Mouse (Mus musculus) gastrocnemius, postnatal 10 days (tissue): ENCODE results near the gene Upf3a. TPM values are rescaled to one million over a fixed set of nuclear protein-coding genes. Genes with fewer than 3 reads are reported as not detected.
"Not testable (repeated sequence)": the region's sequence is repeated elsewhere in the genome, so short reads cannot be mapped to it uniquely, and the experiment has no call there.

Experiments
- DNase-seq: peaks from one replicate; pipeline ENCODE4 v3.0.0; 2021; ENCODE audit warnings: mixed read lengths
- long read RNA-seq, 2 experiments: library from polyadenylated mRNA; stranded (forward); transcript quantifications; one replicate each; pipeline ENCODE4 v2.0.0; 2021
- total RNA-seq, 2 experiments: library from RNA; stranded (reverse); gene quantifications; 2 replicates each; pipeline ENCODE4 v1.2.3; 2021

Gene Upf3a
- 10 to 100 TPM; 14.8 to 17.4 TPM for total RNA-seq
- long read RNA-seq, experiment 1, transcript Upf3a-201 (9 exons, 2,057 nt): major isoform, 25 of 29 reads
- long read RNA-seq, experiment 1, partial matches to known transcripts: 0 of 29 reads
- long read RNA-seq, experiment 1, other reads (novel, unspliced or antisense): 4 of 29 reads
- long read RNA-seq, experiment 2, transcript Upf3a-201 (9 exons, 2,057 nt): major isoform, 21 of 25 reads
- long read RNA-seq, experiment 2, partial matches to known transcripts: 2 of 25 reads
- long read RNA-seq, experiment 2, other reads (novel, unspliced or antisense): 1 of 25 reads

DNA sequence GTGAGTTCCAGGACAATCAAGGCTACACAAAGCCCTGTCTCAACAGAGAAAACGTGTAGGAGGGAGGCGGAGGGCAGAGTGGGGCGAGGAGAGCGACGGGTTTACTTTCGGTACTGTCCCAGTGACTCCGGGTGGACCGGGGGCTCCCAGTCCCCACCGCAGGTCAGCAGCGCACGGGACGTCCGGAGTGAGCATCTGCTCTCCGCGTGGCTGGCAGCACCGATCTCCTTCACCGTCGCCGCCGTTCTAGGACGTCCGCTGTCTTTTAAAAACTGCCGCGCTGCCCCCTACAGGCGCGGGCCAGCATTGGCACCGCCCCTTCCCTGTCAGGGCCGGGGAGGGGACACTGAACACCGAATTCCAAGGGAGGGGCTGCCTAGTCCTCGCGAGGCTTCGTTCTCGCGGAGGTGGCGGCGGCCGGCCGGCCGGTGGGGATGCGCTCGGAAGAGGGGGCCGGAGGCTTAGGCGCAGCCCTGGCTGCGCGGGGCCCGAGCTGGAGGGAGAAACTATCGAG, at the start of gene Upf3a:
TSS of gene Upf3a (plus strand) at position 366 of the 514 bp plus-strand sequence.
- DNase-seq: peak; percentile 89

DNA sequence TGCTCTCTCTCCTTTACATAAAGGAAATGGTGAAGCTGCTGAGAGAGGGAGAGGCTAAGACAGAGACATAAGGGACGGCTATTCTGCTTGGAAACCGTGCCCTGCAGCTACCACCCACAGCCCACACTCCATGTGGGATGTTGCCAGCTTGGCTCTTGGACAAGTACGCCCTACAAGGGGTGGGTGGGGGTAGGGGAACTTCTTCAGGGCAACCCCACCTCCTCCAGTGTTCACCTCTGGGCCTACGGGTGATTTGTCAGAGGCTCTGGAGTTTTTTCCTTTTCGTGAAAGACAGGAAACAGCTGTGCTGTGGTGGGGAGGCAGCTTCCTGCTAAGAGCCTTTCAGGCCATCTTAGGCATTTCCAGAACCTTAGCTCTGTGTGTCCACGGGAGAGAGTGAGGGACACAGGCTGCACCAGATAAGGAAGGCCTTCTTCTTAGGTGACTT, 45.1 kb upstream of the Upf3a start:
- no peak for DNase-seq

DNA sequence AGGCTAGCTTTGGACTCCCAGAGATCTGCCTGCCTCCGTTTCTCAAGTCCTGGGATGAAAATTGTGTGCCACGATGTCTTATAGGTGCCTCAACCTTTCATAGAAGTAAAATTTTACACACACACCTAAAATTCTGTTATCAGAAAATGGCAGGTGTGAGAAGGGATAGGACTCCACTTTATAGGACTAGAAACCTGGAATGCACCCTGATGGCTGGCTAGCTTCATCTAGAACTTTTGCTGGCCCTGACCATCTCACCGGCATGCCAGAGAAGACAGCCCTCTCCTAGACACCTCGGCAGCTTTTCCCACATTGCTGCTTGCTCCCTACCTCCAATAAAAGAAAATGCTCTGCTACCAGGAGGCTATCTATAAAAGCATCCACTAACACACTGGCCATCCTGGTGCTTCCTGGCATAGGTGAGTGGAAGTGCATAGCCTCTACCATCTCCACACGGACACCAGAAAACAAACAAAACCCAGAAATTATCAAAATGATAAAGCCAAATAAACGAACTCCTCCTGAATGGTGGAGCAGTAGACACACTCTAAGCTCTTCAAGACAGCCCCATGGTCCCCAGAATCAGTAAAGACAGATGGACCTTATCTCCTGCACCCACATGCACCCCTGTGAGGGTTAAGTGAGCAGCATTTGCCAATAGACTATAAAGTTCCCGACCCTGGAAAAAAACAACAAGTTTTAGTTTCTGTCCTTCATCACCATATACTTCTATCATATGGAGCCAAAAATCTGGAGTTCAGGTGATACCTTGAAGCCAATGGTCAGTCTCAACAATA, 44.4 kb upstream of the Upf3a start:
- DNase-seq: no peak

DNA sequence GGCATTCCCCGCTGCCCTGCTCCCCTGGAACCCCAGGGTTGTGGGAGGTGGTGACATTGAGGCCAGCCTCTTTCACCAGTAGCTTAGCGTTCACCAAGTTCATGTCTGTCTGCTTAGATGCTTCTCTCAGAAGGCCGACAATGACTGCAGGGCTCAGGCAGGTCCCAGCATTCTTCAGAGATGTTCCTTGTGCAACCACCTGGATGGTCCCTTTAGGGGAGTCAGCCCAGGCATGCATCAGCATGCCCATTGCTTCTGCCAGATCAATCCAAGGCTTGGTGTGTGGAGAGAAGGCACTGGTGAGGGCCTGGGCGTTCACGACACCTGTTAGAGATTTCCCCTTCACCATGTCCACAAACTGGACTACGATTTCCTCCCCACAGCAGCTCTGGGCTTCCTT, 39.2 kb upstream of the Upf3a start:
- DNase-seq: not testable (repeated sequence)

DNA sequence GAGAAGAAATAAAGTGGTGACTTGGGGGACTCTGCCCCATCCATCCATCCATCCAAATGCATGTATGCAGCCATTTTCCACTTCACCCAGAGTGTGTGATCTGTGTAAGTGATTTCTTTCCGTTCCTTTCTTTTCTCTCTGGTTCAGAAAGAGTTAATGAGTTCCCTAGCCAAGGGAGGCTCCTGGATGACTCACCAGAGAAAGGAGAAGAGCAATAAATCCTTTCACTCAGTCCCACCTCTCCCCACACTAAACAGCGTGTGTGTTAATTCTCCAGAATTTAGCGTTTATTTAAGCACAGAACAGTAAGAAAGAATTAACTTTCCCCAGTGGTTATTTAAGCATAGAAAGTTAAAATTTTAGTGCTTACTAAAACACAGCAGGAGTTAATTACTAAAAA, 37.8 kb upstream of the Upf3a start:
- DNase-seq: no peak

DNA sequence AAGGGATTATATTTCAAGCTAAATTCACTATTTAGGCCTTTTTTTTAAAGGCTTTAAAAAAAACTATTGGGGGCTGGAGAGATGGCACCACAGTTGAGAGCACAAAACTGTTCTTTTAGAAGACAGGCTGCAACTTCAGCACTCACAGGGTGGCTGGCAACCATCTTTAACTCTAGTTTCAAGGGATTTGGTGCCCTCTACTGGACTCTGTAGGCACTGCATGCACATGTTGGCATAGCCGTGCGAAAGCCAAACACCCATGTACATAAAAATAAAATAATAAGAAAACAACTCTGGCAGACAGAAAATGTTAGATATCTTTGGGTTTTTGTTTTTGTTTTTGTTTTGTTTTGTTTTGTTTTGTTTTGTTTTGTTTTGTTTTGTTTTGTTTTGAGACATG, 31.7 kb upstream of the Upf3a start:
- DNase-seq: peak; percentile 91

DNA sequence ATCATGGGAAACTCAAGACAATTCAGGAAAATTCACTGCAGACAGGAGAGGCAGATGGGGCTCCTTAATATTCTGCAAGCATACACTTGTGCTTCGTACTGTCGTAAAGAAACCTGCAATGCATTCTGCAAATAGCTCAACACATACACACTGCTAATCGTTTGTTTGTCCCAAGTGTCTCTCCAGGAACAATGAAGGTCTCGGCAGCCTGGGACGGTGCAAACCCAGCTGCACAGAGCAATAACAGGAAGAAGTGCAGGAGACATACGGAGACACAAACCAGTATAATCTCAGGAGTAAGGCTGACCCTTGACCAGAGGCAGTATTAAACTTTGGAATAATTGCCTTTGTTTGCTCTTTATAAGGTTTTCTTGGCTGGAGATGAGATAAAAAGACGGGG, 28.9 kb upstream of the Upf3a start:
- DNase-seq: no peak

DNA sequence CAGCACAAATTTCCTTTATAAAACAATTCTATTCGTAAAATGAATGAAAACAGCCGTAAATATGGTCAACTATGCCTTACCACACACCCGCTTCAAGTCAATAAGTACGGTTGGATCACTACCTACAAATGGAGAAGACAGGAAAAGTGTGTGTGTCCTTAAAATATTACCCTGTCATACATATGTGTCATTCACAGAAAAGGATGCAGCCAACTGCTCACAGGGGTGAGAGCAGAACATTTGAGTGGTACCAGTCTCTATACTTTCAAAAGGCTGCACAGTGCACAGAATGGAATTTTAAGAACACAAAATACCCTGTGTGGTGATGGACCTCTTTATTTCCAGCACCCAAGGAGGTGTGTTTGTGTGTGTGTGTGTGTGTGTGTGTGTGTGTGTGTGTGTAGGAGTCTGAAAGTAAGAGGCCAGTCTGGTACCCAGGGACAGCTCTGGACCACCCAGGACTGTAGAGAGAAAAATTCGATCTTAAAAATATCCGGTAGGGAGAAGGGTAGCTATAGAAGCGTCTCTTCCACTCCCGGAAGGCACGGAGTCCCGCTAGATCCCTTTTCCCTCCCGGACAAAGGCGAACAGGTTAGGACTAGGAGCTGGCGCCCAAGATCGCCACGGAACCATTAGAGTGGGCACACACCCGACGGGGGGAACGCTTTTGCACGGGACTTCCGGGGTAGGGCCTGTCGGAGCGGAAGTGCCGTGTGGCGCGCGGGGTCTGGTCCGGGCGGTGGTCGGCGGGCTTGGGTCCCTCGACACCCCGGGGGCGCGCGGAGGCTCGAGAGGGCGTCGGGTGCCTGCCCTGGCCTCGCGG, 28.2 kb upstream of the Upf3a start, which contains the start of gene Cdc16:
TSS of gene Cdc16 (plus strand) at position 695 of the 823 bp plus-strand sequence.
- DNase-seq: peak; percentile 90

DNA sequence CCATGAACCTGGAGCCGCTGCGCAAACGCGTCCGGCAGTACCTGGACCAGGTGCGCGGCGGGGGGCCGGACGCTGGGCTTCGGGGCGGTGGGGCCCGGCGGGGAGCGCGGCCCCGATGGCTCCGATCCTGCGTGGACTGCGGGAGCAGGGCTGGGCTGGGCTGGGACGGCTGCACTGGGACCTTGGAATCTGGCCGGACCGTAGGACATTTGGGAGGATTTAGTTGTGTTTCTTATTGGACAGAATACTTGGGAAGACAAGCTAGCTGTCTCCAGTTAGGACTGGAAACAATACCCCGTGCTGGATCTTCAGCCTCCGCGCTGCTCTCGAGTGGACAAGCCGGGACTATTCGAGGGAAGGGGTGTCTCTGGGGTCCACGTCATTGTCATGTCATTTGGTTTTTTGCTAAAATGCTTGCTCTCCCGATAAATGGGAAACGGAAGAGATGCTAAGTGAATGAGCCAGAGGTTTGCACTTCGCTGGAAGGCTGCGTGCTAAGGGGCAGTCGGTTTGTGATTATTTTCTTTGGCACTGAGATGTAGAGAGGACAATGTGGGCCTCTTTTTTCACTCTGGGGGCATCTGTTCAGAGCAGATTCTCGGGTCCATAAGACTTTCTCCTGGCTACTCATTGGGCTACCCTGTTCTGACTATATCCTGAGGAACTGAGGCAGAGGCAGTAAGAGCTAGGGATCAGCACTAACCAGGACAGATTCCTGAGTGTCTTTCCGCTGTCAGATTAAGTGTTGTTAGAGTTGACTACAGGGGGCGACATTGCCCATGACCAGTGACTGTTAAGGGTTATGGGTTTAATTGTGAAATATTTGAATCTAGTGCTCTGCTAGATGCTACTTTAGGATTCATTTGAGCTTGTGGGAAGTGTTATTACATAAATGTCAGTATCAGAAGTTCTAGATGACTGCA, 27.3 kb upstream of the Upf3a start:
- peak; percentile 24 for DNase-seq

DNA sequence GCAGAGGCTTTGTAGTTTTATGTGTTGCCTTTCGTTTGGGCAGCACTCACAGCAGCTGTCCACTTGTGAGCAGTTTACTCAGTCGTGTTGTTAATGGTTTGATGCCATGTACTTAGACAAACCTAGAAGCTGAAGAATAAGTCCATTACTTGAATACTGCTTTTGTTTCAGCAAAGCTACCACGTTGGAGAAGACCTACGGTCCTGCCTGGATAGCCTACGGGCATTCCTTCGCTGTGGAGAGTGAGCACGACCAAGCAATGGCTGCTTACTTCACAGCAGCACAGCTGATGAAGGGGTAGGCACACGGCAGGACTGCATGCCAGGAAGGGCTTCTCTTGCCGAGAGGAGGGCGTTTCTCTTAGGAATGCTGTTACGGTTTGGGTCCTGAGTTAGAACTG, 16.2 kb upstream of the Upf3a start:
- no peak for DNase-seq

DNA sequence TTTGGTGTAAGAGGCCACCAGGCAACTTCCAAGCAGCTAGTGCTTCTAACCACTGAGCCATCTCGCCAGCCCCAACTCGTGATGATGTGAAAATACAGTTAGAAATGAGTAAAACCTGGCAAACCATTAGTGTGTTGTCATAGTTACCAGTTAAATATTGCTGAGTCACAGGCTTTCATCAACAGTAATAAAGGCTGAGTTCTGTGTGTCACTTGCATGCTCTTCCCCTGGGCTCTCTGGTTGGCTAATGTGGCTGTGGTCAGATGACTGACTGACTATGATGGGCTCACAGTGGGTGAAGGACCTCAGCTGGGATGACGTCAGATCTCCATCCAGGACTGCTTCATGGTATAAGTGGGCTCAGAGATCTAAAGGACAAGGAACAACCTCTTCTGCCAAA, 4.9 kb upstream of the Upf3a start:
- no peak for DNase-seq

DNA sequence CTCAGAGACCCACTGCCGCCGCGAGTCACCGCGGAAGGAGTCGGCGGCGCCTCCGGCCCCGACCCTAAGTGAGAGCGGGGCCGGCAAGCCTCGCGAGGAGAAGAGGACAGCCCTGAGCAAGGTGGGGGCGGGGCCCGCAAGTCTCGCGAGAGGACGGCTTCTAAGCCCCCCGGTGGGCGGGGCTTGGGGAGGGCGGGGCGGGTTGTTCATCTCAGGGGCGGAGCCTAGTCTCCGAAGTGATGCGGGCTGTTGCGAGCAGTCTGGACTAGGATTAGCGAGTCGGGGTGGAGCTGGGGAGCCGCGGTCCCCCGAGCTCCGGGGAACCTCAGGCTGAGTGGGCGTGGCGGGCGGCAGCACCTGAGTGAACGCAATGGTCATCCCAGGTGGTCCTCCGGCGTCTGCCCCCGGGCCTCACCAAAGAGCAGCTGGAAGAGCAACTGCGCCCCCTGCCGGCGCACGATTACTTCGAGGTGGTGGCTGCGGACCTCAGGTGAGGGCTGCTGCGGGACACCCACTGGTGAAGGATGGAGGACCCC, 417 bp downstream of the Upf3a start:
- DNase-seq: peak; percentile 100

DNA sequence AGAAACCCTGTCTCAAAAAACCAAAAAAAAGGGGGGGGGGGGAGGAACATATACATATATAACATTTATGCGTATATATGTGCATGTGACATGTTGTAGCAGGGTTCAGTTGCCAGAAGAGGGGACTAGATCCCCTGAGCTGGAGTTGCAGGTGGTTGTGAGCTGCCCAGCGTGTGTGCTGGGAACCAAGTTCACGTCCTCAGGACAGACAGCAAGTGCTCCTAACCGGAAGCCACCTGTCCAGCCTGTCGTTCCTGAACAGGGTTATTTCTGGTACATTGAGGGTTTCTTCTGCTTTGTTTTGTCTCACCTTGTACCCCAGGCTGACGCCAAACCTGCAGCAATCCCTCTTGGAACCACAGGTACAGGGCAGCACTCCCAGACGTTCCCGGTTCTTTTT, 4.2 kb downstream of the Upf3a start:
- DNase-seq: no peak

DNA sequence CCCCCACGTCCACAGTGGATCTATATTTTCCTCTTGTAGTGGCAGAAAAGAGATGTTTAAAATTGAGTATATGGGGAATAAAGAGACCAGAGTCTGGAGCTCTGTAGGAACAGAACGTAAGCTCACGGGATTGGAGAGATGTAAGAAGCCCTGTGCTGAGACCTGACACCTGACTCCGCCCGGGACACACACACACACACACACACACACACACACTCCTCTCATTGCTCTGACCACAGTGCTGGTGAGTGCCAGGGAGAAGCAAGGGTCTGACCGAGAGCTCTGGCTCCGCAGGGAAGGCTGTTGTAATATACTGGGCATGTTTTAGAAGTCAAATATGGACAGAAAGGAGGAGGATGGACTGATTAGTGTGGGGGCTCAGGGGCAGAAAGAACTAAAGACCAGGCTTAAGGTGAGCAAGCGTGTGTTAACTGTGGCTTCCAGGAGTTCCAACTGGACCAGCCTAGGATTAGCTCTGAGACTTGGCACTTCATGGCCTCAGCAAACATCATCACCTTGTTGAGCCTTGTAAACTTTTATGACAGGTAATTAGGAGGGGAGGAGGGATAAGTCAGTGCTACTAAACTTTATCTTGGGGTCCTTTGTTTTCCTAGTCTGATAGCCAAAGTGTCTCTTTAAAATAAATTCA, 7.8 kb downstream of the Upf3a start:
- DNase-seq: no peak

DNA sequence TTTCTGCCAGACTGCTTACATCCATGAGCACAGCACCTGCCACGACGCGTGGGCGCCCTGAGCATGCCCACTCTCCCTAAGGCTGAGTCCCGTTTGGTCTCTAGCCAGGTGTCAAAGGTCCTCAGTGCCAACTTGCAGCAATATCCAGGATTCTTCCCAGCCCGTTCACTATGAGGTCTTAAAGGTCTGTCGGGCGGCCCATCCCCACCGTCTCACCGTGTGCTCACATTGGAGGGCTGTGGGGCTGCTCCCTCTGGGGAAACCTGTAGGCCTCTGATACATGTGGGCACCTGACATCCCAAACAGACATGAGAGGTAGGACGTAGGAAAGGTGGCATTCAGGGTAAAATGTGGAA, 8.3 kb downstream of the Upf3a start:
- no peak for DNase-seq

DNA sequence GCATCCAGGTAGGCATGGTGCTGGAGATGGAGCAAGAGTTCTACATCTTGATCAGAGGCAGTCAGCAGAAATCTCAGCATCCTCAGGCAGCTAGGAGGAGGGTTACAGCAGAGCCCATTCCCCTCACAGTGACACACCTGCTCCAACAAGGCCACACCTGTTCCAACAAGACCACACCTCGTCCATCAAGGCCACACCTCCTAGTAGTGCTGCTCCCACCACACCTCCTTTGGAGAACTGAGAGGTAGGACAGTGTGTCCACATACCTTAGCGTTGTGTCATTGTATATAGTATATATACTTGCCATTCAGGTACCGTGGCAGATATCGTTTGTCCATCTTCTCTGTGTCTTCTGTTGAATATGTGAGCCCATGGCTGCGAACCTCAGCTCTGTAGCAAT, 12.3 kb downstream of the Upf3a start:
- DNase-seq: no peak

DNA sequence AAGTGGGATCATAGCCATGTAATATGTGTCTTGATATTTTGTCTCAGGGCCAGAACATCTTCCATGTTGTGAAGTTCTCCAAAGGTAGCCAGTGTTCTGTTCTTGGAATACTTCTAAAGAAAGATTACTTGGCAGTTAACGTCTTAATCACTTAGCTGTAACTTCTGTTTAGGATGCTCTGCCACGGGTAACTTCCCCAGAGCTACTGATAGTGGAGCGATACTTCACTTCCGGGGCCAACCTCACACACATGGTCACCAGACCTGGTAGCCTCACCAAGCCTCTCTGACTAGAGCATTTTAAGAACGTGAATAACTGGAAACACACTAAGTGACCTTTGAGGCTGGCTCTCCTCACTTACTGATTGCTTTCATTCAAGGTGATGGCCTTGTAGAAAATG, 14.2 kb downstream of the Upf3a start:
- no peak for DNase-seq

DNA sequence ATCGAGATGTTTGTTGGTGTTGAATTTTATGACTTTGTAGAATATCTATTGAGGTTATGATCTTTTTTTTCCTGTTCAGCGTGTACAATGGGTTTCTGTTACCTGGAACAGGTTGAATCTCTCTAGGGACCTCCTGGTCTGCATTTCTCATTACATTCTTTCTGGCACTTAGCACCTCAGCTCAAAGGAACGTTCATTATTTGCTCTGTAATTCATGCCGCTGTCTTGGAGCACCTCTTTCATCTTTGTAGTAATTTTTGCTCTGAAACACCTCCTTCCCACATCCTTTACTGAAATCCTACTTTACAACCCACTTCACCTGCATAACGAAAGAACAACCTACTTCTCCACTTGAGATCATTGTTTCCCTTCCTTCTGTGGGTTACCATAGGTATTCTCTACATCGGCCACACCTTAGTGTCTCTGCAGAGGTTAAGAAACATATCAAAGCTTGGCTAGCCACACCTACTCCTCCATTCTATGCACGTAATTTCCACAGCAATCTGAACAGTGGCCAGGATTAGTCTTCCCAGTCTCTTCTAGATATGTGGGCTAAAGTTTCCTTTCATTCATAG, 43.3 kb downstream of the Upf3a start:
- DNase-seq: no peak

DNA sequence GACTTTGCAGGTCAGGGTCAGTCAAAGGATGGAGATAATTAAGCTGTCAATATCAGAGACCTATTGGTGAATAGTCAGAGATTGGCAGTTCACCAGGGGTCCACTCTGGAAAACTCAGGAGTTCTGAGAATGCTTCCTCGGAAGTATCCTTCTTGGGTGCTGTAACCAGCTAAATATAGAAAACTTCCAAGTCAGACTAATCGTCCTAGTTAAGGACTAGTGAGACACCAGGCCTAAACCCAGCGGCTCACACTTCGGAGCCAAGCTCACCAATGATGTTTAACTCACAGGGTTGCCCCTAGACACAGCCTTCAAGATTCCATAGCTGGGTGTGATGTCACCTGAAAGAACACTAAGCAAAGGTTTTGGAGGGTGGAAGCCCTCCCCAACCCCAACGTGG, 52.9 kb downstream of the Upf3a start, which contains the start of gene AF366264:
TSS of gene AF366264 (minus strand) at position 101 of the 400 bp plus-strand sequence.
- not testable (repeated sequence) for DNase-seq

DNA sequence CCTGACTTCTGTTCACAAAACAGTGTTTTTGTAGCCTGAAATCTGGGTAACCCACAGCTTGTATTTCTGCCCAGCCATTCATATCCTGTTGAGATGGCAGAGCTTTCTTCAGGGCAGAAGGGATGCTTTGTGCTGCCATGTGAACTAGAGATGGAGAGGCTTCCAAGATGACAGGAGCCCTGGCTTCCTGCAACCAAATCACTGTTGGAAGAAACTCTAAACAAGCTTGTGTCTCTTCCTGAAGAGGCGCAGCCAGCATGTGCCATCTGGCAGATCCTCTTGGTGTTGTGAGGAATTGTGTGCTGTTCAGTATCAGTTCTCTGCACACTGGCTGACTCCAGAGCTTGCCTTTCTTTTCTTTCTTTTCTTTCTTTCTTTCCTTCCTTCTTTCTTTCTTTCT, 57.9 kb downstream of the Upf3a start:
- not testable (repeated sequence) for DNase-seq
